Mouse (Mus musculus) erythroblast, adult 5-6 weeks (primary cell): ENCODE data around the gene Ifna14. TPM values are rescaled to one million over a fixed set of nuclear protein-coding genes. Genes with fewer than 3 reads are reported as not detected.
A peak's percentile ranks its signal among the peaks of the same experiment; 100 is the strongest.
"Not testable (repeated sequence)": the region's sequence is repeated elsewhere in the genome, so short reads cannot be mapped to it uniquely, and the experiment has no call there.

ENCODE experiments used
- ATAC-seq: replicated peaks from 2 replicates; pipeline ENCODE4 v1.8.0; 2016; ENCODE audit warnings: moderate number of reproducible peaks, mild to moderate bottlenecking, moderate TSS enrichment, inconsistent platforms; ENCODE audit not compliant: poor library complexity, low FRiP score, severe bottlenecking
- total RNA-seq, 2 experiments: library from RNA; stranded (forward) in 1 of 2; stranded (reverse) in 1 of 2; fragments of 150-400 nt in 1 of 2; fragments of 200-764, 138-1000 nt in 1 of 2; gene quantifications; 2 replicates each; pipeline versions ENCODE4 v1.2.3 to v1.2.4; 2015 to 2017; ENCODE audit warnings: low replicate concordance in 2 of 2

The Ifna14 gene
- not detected in 2 replicates for total RNA-seq (2015; ENCODE audit: low replicate concordance)
- not detected in 2 replicates for total RNA-seq (2017; ENCODE audit: low replicate concordance)

DNA sequence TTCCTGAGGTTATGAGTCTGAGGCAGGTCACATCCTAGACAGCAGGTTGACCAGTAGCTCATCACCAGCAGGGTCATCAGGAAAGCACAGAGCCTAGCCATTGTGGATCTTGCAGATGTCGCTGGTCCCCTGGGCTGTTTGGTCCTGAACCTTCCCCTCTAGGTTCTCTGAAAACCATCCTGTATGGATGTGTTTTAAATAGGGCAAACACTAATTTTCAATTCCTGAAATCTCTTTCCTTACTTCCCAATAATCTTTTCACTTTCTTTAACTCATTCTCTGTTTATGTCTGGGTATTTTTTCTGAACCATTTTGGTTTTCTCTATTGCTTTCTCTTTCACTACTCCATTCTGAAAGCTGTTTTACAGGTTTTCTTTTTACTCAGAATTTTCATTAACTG is at the start of gene Ifna14:
Gene Ifna14 (minus strand): TSS at position 101 of the 400 bp plus-strand sequence.
- no peak for ATAC-seq

DNA sequence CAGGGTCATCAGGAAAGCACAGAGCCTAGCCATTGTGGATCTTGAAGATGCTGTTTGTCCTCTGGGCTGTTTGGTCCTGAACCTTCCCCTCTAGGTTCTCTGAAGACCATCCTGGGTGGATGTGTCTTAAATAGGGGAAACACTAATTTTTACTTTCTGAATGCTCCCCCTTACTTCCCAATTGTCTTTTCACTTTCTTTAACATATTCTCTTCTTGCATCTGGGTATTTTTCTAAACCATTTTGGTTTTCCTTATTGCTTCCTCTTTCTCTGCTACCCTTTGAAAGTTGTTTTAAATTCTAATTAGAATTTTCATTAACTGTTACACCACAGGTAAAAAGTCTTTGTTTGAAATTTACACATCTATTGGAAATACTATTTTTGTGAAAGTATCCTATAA is 31.7 kb upstream of the Ifna14 start, which contains the start of gene Ifna12:
Gene Ifna12 (minus strand): TSS at position 101 of the 400 bp plus-strand sequence.
- no peak for ATAC-seq

DNA sequence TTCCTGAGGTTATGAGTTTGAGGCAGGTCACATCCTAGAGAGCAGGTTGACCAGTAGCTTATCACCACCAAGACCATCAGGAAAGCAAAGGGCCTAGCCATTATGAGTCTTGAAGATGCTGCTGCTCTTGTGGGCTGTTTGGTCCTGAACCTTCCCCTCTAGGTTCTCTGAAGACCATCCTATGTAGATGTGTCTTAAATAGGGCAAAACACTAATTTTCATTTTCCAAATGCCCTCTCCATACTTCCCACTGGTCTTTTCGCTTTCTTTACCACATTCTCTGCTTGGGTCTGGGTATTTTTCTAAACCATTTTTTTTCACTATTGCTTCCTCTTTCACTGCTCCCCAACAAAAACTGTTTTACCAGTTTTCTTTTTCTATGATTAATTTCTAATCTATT is 20.7 kb upstream of the Ifna14 start, which contains the start of gene Ifna9:
Gene Ifna9 (minus strand): TSS at position 101 of the 400 bp plus-strand sequence.
- ATAC-seq, result no peak

DNA sequence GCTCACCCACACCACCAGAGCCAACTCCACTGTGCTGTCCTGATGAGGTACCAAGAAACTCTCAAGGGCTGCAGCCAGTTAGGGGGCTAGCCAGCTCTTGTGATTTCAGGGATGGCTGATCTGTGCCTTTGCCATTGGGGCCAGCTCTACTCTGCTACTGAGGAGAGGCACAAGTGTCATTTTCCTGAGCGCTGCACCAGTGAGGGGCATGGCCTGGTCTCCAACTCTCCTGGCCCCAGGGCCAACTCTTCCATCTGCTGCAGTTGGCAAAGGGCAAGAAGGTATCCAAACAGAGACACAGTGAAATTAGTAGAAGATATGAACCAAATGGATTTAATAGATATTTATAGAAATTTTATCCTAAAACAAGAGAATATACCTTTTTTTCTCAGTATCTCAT is 9.8 kb downstream of the Ifna14 start:
- ATAC-seq, result no peak

DNA sequence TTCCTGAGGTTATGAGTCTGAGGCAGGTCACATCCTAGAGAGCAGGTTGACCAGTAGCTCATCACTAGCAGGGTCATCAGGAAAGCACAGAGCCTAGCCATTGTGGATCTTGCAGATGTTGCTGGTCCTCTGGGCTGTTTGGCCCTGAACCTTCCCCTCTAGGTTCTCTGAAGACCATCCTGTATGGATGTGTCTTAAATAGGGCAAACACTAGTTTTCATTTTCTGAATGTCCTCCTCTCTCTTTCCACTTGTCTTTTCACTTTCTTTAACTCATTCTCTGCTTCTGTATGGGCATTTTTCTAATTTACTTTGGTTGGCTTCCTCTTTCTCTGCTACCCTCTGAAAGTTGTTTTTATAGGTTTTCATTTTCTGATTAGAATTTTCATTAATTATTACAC is 13.5 kb downstream of the Ifna14 start, which contains the start of gene Ifna15:
Gene Ifna15 (minus strand): TSS at position 101 of the 400 bp plus-strand sequence.
- ATAC-seq, result not testable (repeated sequence)

DNA sequence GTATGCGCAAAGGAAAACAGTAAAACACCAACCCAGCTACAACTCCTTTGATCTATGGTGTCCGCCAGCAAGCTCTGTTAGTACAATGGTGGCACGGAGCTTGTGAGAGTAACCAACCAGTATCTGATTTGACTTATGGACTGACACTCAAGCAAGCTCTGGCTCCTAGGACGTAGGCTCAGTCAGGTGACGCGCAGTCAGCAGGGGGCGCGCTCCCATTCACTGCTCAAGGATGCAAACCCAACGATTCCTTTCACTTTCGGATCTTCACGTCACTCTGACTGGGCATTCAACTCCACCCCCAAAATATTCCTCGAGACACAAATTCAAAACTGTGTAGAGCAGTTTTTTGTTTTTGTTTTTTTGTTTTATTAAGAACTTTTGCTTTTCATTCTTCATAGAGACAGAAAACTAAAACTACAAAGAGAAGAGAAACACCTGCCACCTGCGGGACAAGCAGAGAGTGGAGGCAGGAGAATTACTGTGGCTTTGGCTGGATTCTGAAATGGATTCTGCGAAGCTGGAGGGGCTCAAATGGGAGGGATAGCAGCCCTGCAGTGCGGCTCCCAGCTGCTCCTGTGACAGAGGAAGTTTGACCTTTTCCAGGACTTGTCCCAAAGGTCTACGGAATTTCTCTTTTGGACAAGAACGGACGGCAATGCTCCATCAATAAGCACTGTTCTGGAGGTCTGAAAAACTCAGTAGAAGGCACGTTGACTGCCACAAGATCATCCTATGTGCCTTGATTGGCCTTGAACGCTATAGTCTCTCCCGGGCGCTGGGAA is 21.2 kb downstream of the Ifna14 start:
- ATAC-seq, result peak; percentile 100

DNA sequence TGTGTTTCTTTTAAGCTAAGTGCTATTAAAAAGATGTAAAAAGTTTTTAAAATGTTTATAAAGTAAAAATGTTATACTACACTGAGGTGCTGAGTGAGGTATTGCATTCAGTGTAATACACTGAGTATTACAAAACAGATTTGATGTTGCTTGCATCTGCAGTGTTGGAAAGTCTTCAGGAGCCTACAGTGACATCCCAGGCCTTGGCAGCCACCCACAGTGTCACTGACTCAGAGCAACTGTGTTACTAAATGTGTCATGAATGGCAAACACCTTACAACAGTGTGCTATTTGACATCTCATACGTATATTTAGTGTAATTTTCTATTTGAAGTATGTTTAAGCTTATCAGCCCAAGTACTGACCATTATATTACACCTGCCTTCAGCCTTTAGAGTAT is 23.6 kb downstream of the Ifna14 start:
- no peak for ATAC-seq

DNA sequence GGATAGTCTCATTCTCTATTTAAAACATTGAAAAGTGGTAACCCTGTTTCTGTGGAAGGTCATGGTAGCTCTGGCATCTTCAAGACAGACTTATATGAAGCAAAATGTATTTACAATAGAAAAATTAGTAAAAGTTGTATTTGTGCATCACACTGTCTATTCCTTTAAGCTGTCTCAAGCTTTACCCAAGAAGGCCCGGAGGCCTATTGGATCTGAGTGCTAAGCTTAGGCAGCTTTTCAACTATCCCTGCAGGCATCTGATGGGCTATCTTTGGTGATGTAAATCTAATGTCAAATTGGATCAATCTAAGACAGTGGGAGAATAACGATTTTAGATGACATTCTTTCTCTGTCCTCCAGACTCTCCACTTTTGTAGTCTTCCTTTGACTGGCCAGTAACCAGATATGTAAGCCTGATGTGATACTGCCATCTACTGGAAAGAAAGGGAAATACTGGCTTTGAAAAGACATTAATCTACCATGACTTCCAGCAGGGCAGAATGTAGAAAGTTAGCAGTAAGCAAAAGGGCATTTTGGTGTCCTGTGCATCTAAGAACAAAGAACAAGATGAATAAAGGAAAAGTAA is 27.9 kb downstream of the Ifna14 start:
- ATAC-seq, result peak; percentile 95

DNA sequence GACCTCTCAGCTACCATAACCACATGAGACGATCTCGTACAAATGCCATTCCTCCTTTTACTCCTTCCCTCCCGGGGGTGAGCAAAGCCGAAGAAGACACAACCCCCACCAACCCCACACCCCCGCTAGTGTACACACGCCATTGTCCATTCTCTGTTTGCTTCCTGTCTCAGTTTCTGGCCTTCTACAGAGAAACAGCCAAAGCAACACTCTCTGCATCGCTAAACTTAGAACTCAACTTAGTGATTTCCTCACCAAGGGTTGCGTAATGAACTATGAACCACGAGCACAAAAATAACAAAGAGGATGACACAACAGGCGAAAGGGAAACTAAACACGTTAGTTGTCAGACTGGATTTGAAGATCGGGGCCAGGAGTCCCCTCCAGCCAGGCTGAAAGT is 34.3 kb downstream of the Ifna14 start:
- no peak for ATAC-seq

DNA sequence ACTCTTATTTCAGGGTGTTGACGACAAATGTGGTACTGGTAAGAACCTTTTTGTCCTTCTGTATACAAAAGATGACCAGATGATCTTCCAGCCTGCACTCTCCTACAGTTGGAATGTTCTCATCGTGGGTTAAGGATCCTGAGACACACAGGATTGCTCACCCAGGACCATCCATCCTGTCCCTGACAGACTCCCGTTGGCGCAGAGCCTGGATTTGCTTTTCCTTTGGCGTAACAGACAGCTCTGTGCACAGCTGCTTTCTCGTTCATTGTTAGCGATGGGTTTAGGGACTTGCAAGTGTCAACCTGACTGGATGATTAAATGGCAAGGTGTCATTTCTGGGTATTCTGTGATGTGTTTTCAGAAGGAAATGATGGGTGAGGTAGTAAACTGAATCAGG is 35.0 kb downstream of the Ifna14 start:
- ATAC-seq, result no peak

DNA sequence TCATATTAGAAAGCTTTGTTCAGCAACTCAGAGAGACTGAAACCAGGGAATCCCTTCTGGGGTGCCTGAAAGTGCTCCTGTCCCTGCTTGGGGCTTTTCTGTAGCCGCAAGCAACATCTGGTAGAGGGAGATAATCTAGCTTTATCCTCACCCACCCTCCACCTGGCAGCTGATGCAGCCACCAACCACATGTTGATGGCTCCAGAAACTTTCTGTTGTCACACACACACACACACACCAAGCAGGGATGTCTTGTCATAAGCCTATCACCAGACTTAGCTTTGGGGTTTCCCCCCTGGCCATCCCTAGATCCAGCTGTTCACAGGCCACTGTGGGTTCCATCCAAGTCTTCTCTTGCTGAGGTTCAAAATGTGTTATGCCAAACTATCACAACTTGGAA is 35.9 kb downstream of the Ifna14 start:
- ATAC-seq, result peak; percentile 96

DNA sequence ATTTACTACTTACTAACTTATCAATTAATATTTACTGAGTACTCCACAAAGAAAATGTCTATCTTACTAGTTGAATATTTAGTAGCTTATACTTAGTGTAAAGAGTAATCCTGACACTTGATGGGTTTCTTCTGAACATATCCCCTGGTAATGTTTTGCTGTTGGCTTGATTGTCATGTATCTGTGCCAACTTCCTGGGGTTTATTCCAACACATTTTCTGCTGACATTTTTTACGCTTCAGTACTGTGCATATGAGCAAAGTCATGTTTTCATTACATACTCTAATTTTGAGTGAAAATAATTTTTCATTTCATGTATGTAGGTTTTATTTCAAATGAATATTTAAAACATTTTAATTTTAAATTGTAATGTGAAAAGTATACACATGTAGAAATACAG is 36.7 kb downstream of the Ifna14 start:
- ATAC-seq, result no peak

DNA sequence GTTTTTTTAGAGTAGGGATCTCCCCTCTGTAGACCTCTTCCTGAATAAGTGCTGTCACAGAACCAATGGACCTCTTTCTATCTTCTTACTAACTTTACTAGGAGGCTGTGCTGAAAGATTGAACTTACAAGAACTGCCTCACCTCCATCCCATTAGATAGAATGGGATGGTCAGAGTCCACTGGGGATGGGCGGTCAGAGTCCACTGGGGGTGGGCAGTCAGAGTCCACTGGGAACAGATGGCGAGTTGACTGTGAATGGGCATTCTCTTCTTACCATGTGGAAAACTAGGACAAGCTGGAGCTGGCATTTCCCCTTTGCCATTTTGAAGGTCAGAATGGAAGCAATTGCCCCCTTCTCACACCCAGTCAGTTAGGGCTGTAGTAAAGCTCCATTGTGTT is 38.1 kb downstream of the Ifna14 start:
- no peak for ATAC-seq

DNA sequence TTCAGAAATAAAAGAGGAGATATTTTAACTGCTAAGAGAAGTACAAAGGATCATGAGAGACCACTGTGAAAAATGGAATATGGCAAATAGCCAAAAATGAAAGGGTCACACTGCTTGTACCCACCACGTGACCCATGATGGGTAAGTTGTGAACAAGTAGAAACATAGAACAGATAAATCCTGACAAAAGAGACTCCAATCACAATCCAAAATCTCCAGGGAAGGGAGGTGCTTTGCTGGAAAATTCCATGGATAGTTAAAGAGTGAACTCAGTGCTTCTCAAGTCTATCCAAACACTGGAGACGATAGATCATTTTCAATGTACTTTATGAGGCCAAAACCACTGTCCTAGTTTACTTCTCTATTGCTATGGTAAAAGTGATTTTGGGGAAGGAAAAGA is 40.7 kb downstream of the Ifna14 start:
- no peak for ATAC-seq

DNA sequence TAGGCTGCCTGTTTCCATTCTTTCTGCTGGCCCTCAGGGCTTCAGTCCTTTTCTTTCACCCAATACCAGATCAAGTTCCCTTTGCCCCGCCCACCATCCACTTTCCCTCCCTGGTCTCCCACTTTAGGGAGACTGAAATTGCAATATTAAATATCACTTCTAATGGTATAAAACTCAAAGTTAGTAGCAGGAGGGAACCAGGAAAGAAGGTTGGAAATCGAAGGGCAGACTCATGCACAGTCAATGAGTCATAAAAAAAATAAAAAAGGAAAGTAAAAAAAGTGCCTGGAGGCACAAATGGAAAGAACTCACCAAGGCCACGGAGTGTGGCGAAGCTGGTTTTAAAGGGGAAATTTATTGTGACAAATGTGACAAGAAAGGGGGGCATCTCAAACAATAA is 41.3 kb downstream of the Ifna14 start:
- no peak for ATAC-seq

DNA sequence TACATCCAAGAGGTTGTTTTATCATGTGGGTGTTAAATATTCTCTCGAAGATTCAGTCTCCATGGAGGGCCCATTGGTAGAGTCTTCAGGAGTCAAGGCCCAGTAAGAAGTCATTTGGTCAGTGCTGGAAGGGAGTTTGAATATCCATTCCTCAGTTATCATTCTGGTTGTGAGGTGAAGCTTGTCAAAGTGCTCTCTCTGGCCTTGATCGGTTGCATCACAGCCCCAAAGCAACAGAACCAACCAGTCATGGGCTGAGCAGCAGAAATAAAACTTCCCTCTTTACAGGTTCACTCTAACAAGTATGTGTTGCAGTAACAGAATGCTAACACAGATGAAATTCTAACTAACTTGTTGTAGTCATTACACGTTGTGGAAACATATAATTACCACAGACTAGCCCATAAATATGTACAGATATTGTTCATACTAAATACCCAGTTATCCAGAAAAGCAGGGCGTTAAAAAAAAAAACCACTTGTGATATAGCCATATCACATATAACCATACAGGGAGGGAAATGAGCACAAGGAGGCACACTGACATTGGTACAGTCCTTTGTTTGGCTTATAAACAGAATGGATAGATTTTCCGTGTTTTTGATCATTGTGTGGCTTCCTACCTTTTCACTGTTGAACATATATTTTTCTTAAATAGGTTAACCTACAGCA is 45.1 kb downstream of the Ifna14 start:
- ATAC-seq, result peak; percentile 70

DNA sequence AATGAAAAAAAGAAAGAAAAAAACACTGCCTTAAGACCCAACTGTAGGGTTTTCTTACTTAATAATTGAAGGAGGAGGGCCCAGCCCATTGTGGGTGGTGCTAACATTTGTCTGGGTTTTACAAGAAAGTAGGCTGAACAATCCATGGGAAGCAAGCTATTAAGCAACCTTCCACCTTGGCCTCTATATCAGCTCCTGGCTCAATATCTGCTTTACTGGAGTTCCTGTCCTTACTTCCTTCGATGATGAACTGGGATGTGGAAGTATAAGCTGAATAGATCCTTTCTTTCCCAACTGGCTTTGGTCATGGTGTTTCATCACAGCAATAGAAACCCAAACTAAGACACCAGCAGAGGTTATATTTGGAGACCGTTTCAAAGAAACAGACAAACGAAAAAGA is 46.2 kb downstream of the Ifna14 start:
- no peak for ATAC-seq

DNA sequence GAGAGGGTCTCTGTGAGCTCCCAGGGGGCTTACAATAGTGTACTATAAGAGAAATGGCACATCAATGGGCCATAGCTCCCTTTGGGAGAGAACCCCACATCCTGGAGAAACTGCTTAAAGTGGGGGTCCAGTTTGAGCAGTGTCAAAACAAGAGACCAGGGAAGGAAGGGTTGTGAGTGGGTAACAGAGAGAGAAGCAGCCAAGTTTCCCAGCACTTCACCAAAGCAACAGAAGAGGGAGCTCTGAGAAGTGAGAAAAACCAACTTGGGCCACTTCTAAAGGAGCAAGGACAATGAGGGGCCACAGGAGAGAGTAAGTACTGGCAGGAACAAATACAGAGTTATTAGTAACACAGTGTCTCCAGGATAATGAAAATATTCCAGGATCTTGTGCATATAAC is 48.4 kb downstream of the Ifna14 start:
- ATAC-seq, result 0 out of 2 replicates have a peak, but pooled peaks have one; percentile 48

DNA sequence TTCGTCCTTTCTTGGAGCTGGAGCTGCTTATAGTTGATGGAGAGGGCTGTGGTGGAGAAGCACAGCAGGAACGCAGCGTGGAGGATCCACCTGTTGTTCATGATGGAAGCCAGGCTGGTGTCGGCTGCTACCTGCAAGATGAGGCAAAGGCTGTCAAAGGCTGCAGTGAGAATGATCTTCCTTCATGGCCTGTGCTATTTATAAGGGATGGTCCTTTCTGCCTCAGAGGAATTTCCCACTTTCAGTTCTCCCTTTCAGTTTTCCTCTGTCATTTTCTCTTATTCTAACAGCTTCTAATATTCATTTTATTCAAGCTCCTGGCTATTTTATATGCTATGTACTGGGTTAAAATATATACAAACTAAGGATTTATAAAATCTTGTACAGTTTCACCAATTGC is 48.9 kb downstream of the Ifna14 start, which contains the start of gene Ifnb1:
Gene Ifnb1 (minus strand): TSS at position 101 of the 400 bp plus-strand sequence.
- no peak for ATAC-seq
